Mouse (Mus musculus) G1E (cell line): Measurements from ENCODE around the gene Jph3. TPM values are rescaled to one million over a fixed set of nuclear protein-coding genes. Genes with fewer than 3 reads are reported as not detected.

Source experiments
- ATAC-seq: 2 replicates; pipeline ENCODE4 v1.8.0; 2016; ENCODE audit warnings: mild to moderate bottlenecking; ENCODE audit not compliant: insufficient number of reproducible peaks, poor library complexity, low FRiP score, severe bottlenecking; ENCODE audit errors: extremely low read depth
- DNase-seq: peaks from one replicate; pipeline ENCODE4 v3.0.0; 2012; ENCODE audit warnings: low spot score
- H3K27me3 ChIP-seq: 2 replicates; pipeline ENCODE4 v1.6.1; 2012; ENCODE audit warnings: mild to moderate bottlenecking, low read length, inconsistent platforms; ENCODE audit not compliant: insufficient read depth
- H3K36me3 ChIP-seq: replicated peaks from 2 replicates; pipeline ENCODE3; 2012; ENCODE audit warnings: mild to moderate bottlenecking, inconsistent platforms
- H3K4me1 ChIP-seq: 2 replicates; pipeline ENCODE4 v1.6.1; 2012; ENCODE audit warnings: low read depth, low read length, inconsistent platforms, mixed read lengths; ENCODE audit not compliant: insufficient read depth
- H3K4me3 ChIP-seq: 2 replicates; pipeline ENCODE4 v1.5.1; 2012; ENCODE audit warnings: low read depth, mild to moderate bottlenecking, inconsistent platforms, low read length, moderate library complexity, mixed read lengths
- H3K9me3 ChIP-seq: replicated peaks from 2 replicates; pipeline ENCODE4 v1.6.1; 2012; ENCODE audit warnings: inconsistent platforms
- CTCF ChIP-seq: IDR thresholded peaks from 2 replicates; pipeline ENCODE4 v1.5.1; 2012; ENCODE audit warnings: low read depth, low read length, inconsistent platforms, mixed read lengths
- GATA1 ChIP-seq: IDR thresholded peaks from 2 replicates; pipeline ENCODE4 v1.6.1; 2012; ENCODE audit warnings: borderline replicate concordance, low read length, inconsistent platforms, mixed read lengths
- GATA2 ChIP-seq: IDR thresholded peaks from 2 replicates; pipeline ENCODE4 v1.6.1; 2012; ENCODE audit warnings: low read depth, low read length, inconsistent platforms, borderline replicate concordance
- POLR2AphosphoS5 ChIP-seq: IDR thresholded peaks from 2 replicates; pipeline ENCODE4 v1.6.1; 2012; ENCODE audit warnings: low read depth, low read length, inconsistent platforms; ENCODE audit not compliant: insufficient replicate concordance
- TAL1 ChIP-seq: conservative IDR thresholded peaks from 2 replicates; pipeline ENCODE4 v1.6.1; 2012; ENCODE audit warnings: low read depth, low read length, inconsistent platforms, mixed read lengths
- polyA plus RNA-seq: library from polyadenylated mRNA; stranded (reverse); fragments of >175 nt; gene quantifications from 2 replicates; pipeline ENCODE4 v1.2.3, GENCODE M21; 2012
- total RNA-seq, 2 experiments: library from RNA; stranded (forward) in 1 of 2; stranded (reverse) in 1 of 2; fragments of 200-1000 nt in 1 of 2; fragments of >200 nt in 1 of 2; fragmentation: Nextera tagmentation in 1 of 2; gene quantifications; 2 replicates each; pipeline ENCODE4 v1.2.3; 2014 to 2017

Jph3 gene
- total and polyA plus RNA-seq, 3 experiments, result 3.3 TPM; not detected in 2

DNA sequence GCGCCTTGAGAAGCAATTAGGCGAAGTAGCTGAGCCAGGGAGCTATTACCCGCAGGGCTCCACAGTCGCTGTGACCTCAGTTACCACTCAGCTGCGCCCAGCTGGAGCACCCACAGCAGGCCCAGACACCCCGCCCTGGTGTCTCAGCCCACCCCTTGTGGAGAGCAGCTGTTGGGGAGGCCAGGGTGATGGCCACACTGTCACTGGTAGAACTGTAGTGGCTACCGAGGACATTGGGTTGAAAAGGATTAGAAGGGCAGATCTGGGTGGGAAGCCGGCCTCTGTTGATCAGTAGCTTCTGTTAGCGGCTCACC is 34.2 kb downstream of the Jph3 start:
- H3K27me3 ChIP-seq, result no peaks in the 10 kb centered on the region
- no peaks in the 10 kb centered on the region for H3K4me1 ChIP-seq
- no peaks in the 10 kb centered on the region; the same call in 1 of the 2 replicates for H3K9me3 ChIP-seq
- TF ChIP-seq CTCF (no peak), POLR2AphosphoS5 (no peak), TAL1 (no peak), GATA1 (no peak), GATA2 (no peak)
- H3K4me3 ChIP-seq, result no peak overlapping the region
- H3K36me3 ChIP-seq, result no peaks in the 10 kb centered on the region
- no peak for ATAC-seq
- DNase-seq, result no peak

DNA sequence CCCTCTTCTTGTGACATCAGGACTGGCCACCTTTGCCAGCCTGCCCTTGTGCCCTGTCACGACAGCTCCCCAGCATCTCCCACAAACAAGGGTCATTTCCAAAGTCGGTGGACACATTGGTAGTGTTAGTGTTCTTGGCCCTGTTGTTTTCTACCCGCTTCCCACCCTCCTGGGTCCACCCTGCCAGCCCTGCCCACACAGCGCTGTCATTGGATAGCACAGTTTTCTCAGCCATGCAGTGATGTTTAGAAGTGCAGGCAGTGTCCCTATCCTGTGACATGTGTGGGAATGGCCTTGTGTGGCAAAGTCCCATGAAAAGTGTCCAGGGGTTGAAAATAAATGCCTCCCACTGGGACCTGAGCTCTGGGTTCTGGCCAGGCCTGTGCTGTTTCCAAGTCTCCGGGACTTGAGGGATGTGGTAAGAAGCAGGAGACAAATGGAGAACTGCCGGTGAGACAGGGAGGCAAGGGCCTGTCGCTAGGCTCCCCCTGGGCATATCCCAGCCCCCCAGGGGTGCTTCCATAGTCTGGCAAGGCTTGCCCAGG is 36.2 kb downstream of the Jph3 start:
- H3K4me3 ChIP-seq, result no peak overlapping the region
- no peaks in the 10 kb centered on the region for H3K4me1 ChIP-seq
- no peaks in the 10 kb centered on the region for H3K36me3 ChIP-seq
- H3K9me3 ChIP-seq, result no peaks in the 10 kb centered on the region; the same call in 1 of the 2 replicates
- H3K27me3 ChIP-seq, result no peaks in the 10 kb centered on the region
- no peak for DNase-seq
- ATAC-seq, result no peak
- no peak for TF ChIP-seq TAL1
- no peak for TF ChIP-seq GATA2
- no peak for TF ChIP-seq POLR2AphosphoS5
- TF ChIP-seq CTCF, result no peak
- no peak for TF ChIP-seq GATA1

DNA sequence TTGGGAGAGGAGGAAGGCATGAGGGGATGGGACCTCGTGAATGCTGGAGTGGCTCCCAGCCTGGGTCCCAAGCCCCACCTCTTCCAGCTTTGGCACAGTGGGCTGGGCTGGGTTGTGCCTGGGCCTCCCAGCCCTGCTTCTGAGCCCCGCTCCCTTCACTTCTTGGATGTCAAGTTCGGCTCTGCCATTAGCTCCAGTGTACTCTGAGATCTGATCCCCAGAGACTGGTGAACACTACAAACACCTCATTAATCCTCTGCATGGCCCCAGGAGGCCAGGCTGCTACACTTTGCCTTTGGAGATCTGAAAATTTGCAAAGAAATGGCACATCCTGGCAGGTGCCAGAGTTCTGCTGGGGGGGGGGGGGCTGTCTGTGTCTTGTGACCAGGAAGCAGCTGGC is 39.7 kb downstream of the Jph3 start:
- Histone ChIP-seq H3K36me3 (no peaks in the 10 kb centered on the region), H3K4me1 (no peaks in the 10 kb centered on the region), H3K27me3 (peaks cover 4% of the 10 kb centered on the region; the same call in 1 of the 2 replicates), H3K9me3 (no peaks in the 10 kb centered on the region), H3K4me3 (no peak overlapping the region)
- ATAC-seq, result no peak
- TF ChIP-seq TAL1 (no peak), GATA1 (no peak), CTCF (no peak), GATA2 (no peak), POLR2AphosphoS5 (no peak)
- no peak for DNase-seq

DNA sequence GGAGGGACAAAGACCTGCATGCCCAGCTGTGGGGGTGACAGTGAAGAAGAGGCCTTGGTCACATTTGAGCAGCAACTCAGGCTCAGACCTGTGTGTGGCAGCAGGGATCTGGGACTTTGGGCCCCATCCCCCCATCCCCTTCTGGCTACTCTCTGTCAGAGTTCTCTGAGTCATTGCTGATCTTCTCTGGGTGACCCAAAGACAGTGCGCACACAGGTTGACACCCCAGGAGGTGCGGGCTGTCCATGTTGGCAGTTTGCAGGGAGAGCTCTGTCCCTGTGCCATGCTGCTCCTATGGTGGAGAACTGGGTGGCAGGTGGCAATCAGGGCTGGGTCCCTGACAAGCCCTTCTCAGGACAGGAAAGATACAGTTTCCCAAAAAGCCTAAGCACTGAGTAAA is 40.2 kb downstream of the Jph3 start:
- ATAC-seq, result no peak
- peaks cover 4% of the 10 kb centered on the region; the same call in 1 of the 2 replicates for H3K27me3 ChIP-seq

DNA sequence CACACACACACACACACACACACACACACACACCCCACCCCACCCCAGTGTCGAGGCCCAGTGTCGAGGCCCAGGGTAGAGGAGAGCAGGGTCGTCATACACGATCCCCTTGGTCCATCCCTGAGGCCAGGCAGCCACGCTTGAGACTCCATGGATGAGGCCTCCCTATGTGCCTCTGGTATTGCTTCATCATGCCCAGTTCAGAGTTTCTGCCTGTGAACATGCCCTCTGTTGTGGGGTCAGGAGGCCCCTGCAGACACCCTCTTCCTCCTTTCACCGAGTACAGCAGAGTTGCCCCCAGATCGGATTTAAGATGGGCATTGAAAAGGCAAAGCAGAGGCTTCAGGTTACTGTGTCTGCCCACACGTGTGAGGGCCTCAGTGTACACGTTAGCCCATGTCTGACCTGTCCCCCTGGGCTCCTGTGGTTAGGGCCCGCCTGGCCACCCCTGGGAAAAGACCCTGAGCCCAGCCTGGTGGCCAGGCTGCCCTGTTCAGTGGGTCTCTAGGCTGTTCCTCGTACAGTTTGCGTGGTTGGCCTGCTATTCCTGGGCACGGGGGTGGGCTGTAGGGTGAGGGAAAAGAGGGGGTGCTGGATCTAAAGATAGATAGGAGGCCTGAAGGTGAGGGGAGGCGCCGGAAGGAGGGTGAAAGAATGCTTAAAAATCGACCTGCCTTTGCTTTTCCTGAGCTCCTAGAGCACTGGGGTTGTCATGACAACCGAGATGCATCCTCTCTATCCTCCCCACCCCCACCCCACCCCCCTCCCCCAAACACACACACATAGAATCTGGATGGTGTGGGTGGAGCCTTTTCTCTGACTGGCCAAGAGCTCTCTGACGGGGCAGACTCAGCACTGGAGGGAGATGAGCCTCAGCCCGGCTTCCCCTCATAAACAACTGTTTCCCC is 41.7 kb downstream of the Jph3 start:
- Histone ChIP-seq H3K4me3 (no peak overlapping the region), H3K27me3 (peaks cover 4% of the 10 kb centered on the region; the same call in 1 of the 2 replicates)
- no peak for TF ChIP-seq POLR2AphosphoS5
- no peak for TF ChIP-seq GATA1
- TF ChIP-seq GATA2, result no peak
- TF ChIP-seq TAL1, result no peak
- no peak for TF ChIP-seq CTCF

More for the DNA sequence above, 40.2 kb downstream of the Jph3 start:
- no peak overlapping the region for H3K4me3 ChIP-seq
- DNase-seq, result no peak
- TF ChIP-seq GATA2 (no peak), CTCF (no peak), POLR2AphosphoS5 (no peak), TAL1 (no peak)
- H3K36me3 ChIP-seq, result no peaks in the 10 kb centered on the region
- H3K9me3 ChIP-seq, result no peaks in the 10 kb centered on the region
- no peaks in the 10 kb centered on the region for H3K4me1 ChIP-seq

DNA sequence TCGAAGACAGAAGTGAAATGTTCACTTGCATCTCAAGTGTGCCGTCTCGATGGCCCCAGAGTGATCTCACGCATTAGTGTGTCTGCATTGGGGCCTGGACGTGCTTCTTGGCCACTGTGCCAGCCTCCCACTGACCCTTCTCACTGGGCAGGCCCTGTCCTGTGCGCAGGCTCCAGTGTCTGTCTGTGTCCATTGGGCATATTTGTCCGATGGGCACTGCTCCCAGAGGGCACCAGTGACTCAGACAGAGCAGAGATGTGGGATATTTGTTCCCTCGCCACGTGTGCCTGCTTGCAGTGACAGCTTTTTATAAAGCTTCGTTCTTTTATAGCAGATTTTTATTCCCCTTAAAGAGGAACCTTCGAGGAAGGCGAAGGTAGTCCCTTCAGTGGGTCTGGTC is 44.5 kb downstream of the Jph3 start:
- ATAC-seq (no peak), DNase-seq (no peak)
- H3K36me3 ChIP-seq, result no peaks in the 10 kb centered on the region
- H3K4me3 ChIP-seq, result no peak overlapping the region
- TF ChIP-seq GATA1 (no peak), CTCF (no peak), TAL1 (no peak), POLR2AphosphoS5 (no peak), GATA2 (no peak)
- no peaks in the 10 kb centered on the region for H3K4me1 ChIP-seq
- no peaks in the 10 kb centered on the region for H3K9me3 ChIP-seq
- H3K27me3 ChIP-seq, result peaks cover 8% of the 10 kb centered on the region; the same call in 1 of the 2 replicates

More for the DNA sequence above, 41.7 kb downstream of the Jph3 start:
- ATAC-seq, result no peak
- Histone ChIP-seq H3K9me3 (no peaks in the 10 kb centered on the region), H3K4me1 (no peaks in the 10 kb centered on the region), H3K36me3 (no peaks in the 10 kb centered on the region)
- DNase-seq, result no peak
